Comparison of ENCODE assay signal across 12 mouse cellular contexts in the genomic region with DNA sequence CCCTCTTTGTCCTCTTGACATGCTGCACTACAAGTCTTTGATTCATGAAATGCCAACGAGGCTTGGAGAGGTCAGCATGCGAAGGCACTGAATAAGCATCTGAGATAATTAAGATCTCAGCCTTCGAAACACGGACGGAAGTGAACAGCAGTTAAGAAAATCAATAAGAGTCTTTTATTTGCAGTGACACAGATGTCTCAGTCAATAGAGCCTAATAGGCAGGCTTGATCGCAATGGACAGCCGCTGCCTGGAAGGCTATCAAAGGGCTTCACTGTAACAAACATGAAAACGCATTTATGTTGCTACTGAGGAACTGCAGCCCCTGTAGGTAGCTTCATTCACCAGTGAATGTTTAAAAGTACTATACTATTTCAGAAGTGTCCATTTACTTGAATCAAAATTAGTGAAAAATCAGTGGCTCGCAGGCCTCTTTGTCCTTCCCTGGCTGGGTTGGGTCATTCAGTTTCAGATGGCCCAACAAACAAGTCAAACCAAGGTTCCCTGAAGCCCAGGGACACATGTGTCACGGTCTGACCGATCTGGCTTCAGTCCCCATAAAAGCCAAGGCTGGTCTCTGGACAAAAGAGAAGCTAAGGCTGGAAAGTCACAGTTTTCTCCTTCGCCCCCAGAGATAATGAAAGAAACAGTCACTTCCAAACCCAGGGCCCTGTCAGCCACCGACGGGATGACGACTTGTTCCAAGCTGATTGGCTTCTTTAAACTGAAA.
"Had no signal": no experiment of that assay in that cellular context is flagged by ENCODE, and none has a peak within 500 bp of the region (broad histone marks: within the 10 kb centered on the region; RNA-seq: fewer than 3 reads in every experiment).

No protein-coding gene starts in this region.

- ATAC-seq: midbrain, embryonic 15.5 days had no signal

- H3K4me3 ChIP-seq: kidney, embryonic 15.5 days; limb, embryonic 15.5 days; liver, embryonic 13.5 days; midbrain, embryonic 15.5 days; neural tube, embryonic 12.5 days; stomach, embryonic 15.5 days had no signal

- H3K9me3 ChIP-seq: kidney, embryonic 15.5 days; limb, embryonic 15.5 days; liver, embryonic 13.5 days; midbrain, embryonic 15.5 days; neural tube, embryonic 12.5 days; stomach, embryonic 15.5 days had no signal

- H3K27ac ChIP-seq: kidney, embryonic 15.5 days; limb, embryonic 15.5 days; liver, embryonic 13.5 days; midbrain, embryonic 15.5 days; neural tube, embryonic 12.5 days; stomach, embryonic 15.5 days had no signal

- H3K4me1 ChIP-seq: kidney, embryonic 15.5 days; limb, embryonic 15.5 days; liver, embryonic 13.5 days; midbrain, embryonic 15.5 days; neural tube, embryonic 12.5 days; stomach, embryonic 15.5 days had no signal

- H3K4me2 ChIP-seq: kidney, embryonic 15.5 days; limb, embryonic 15.5 days; liver, embryonic 13.5 days; midbrain, embryonic 15.5 days; neural tube, embryonic 12.5 days; stomach, embryonic 15.5 days had no signal

- H3K27me3 ChIP-seq: kidney, embryonic 15.5 days; limb, embryonic 15.5 days; liver, embryonic 13.5 days; midbrain, embryonic 15.5 days; neural tube, embryonic 12.5 days; stomach, embryonic 15.5 days had no signal

- H3K9ac ChIP-seq: kidney, embryonic 15.5 days; limb, embryonic 15.5 days; liver, embryonic 13.5 days; midbrain, embryonic 15.5 days; neural tube, embryonic 12.5 days; stomach, embryonic 15.5 days had no signal

- H3K36me3 ChIP-seq: midbrain, embryonic 15.5 days had no signal

- DNase-seq: kidney, postnatal 25 days; layer of hippocampus, postnatal 36 days; liver, embryonic 13.5 days; lung, adult 18-20 months; right cerebral cortex, postnatal 14 days; thymus, adult 2 months; thymus, postnatal 25 days had no signal
